Mouse (Mus musculus): Measurements from ENCODE around the gene Ces1h.

DNA sequence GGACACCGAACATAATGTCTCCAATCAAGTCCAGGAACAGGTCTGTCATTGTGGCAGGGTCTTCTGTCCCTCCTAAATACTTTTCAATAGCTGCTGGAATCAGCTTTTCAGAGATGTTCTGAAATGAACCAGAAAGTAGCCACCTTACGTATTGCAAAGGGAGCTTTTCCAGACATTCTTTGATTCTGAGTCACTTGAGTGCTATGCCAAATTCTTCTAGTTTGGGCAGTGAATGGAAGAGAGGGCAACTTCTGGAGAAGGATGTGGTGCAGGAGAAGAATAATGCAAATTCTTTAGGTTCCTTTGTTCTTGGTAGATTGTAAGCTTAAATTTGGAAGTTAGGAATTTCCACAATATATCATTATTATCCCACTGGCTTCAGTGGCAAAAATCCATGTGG lies 62.5 kb downstream of the Ces1h start:
- TF ChIP-seq TAL1 (IDR thresholded peaks at IDR 0.05; ENCODE audit: low read length) (no peak), GATA1 (IDR thresholded peaks at IDR 0.05; ENCODE audit: low read length) (no peak)

Data from erythroblast, embryonic 14.5 days (primary cell).